ENCODE assay signal across 16 mouse cellular contexts in genomic region chr5:76668547-76668946, GRCm38 (mm10).
"Had no signal": no experiment of that assay in that cellular context is flagged by ENCODE, and none has a peak within 500 bp of the region (broad histone marks: within the 10 kb centered on the region; RNA-seq: fewer than 3 reads in every experiment).

No protein-coding gene starts in this region.

- H3K4me2 ChIP-seq: limb, embryonic 15.5 days; liver, embryonic 12.5 days; lung, embryonic 14.5 days; midbrain, embryonic 11.5 days; stomach, embryonic 15.5 days had no signal

- H3K9ac ChIP-seq: limb, embryonic 15.5 days; liver, embryonic 12.5 days; lung, embryonic 14.5 days; stomach, embryonic 15.5 days had no signal

- H3K4me1 ChIP-seq: stomach, embryonic 15.5 days had no signal

- H3K36me3 ChIP-seq: limb, embryonic 15.5 days; liver, embryonic 12.5 days; stomach, embryonic 15.5 days had no signal

- H3K27me3 ChIP-seq: limb, embryonic 15.5 days; liver, embryonic 12.5 days; megakaryocyte, embryonic 14.5 days; stomach, embryonic 15.5 days had no signal

- DNase-seq: kidney, adult 8-10 months; kidney, postnatal 36 days; left cerebral cortex, postnatal 4 days; lung, embryonic 14.5 days; lung, postnatal 14 days; retina, postnatal 1 day; right cerebral cortex, postnatal 4 days; thymus, adult 2 months; thymus, postnatal 36 days had no signal

- H3K4me3 ChIP-seq: limb, embryonic 15.5 days; liver, embryonic 12.5 days; megakaryocyte, embryonic 14.5 days; stomach, embryonic 15.5 days had no signal

- H3K9me3 ChIP-seq: limb, embryonic 15.5 days; liver, embryonic 12.5 days; megakaryocyte, embryonic 14.5 days; stomach, embryonic 15.5 days had no signal

- ATAC-seq: liver, embryonic 12.5 days had no signal

- H3K27ac ChIP-seq: kidney, postnatal 0 days; limb, embryonic 15.5 days; liver, embryonic 12.5 days; macrophage; stomach, embryonic 15.5 days had no signal
